Mouse (Mus musculus) left cerebral cortex, postnatal 4 days (tissue): ENCODE results near the gene Ndufaf3. TPM values are rescaled to one million over a fixed set of nuclear protein-coding genes. Genes with fewer than 3 reads are reported as not detected.

ENCODE experiments used
- DNase-seq: peaks from one replicate; pipeline ENCODE4 v3.0.0-alpha.2; 2022
- intact Hi-C: fragments of 180-260 bp; cut with DNase I; formaldehyde crosslinking; loops from one replicate; pipeline ENCODE4 v1.15.1; 2025
- total RNA-seq, 2 experiments: library from RNA; stranded (reverse); gene quantifications; 2 replicates each; pipeline ENCODE4 v1.2.3; 2021

Gene Ndufaf3
- total RNA-seq, 2 experiments from 2014 or later, result 43.0 to 54.5 TPM

GRCm38 (mm10) chr9:108573774-108574690 lies 6.8 kb upstream of the Ndufaf3 start:
- intact Hi-C loops, result no loop called here
- DNase-seq, result peak; percentile 82

- intact Hi-C loops, result no loop called here
- no peak for DNase-seq
Observed at GRCm38 (mm10) chr9:108572321-108572720, 5.1 kb upstream of the Ndufaf3 start.

- DNase-seq, result no peak
- intact Hi-C loops, result no loop called here
Observed at GRCm38 (mm10) chr9:108571401-108571973, 4.3 kb upstream of the Ndufaf3 start.

- intact Hi-C loops, result no loop called here
- DNase-seq, result peak; percentile 86
Observed at GRCm38 (mm10) chr9:108570207-108570896, 3.1 kb upstream of the Ndufaf3 start.

- intact Hi-C loops, result no loop called here
- DNase-seq, result peak; percentile 95
Observed at GRCm38 (mm10) chr9:108569381-108570206, 2.4 kb upstream of the Ndufaf3 start, which contains the start of gene Dalrd3. Gene Dalrd3 (plus strand): TSS chr9:108569886.

- DNase-seq, result no peak
- intact Hi-C loops, result no loop called here
Observed at GRCm38 (mm10) chr9:108568511-108568921, 1.3 kb upstream of the Ndufaf3 start.

GRCm38 (mm10) chr9:108567931-108568419 lies 741 bp upstream of the Ndufaf3 start:
- intact Hi-C loops, result no loop called here
- DNase-seq, result no peak

GRCm38 (mm10) chr9:108565881-108566814 lies 1.1 kb downstream of the Ndufaf3 start:
- intact Hi-C loops, result no loop called here
- no peak for DNase-seq

- intact Hi-C loops, result no loop called here
- DNase-seq, result no peak
Observed at GRCm38 (mm10) chr9:108564131-108564530, 3.1 kb downstream of the Ndufaf3 start.

- intact Hi-C loops, result no loop called here
- DNase-seq, result no peak
Observed at GRCm38 (mm10) chr9:108563671-108564070, 3.6 kb downstream of the Ndufaf3 start.

GRCm38 (mm10) chr9:108560227-108560841 lies 6.9 kb downstream of the Ndufaf3 start, which contains the start of gene Impdh2:
Gene Impdh2 (plus strand): TSS chr9:108560286.
- DNase-seq, result peak; percentile 97

GRCm38 (mm10) chr9:108559169-108559568 lies 8.1 kb downstream of the Ndufaf3 start:
- no peak for DNase-seq
- intact Hi-C loops, result no loop called here

More at GRCm38 (mm10) chr9:108560227-108560841, 6.9 kb downstream of the Ndufaf3 start, which contains the start of gene Impdh2:
- intact Hi-C loops, result no loop called here

- DNase-seq, result no peak
- intact Hi-C loops, result no loop called here
Observed at GRCm38 (mm10) chr9:108546875-108547274, 20.4 kb downstream of the Ndufaf3 start.

- intact Hi-C loops, result no loop called here
- no peak for DNase-seq
Observed at GRCm38 (mm10) chr9:108545986-108546385, 21.2 kb downstream of the Ndufaf3 start.

- intact Hi-C loops, result loop anchor here (5.0 kb wide), 1 partner anchor 174 kb away; no protein-coding TSS in a partner anchor
- no peak for DNase-seq
Observed at GRCm38 (mm10) chr9:108540846-108541245, 26.4 kb downstream of the Ndufaf3 start.

- no peak for DNase-seq
- intact Hi-C loops, result no loop called here
Observed at GRCm38 (mm10) chr9:108531496-108531895, 35.7 kb downstream of the Ndufaf3 start.

- intact Hi-C loops, result no loop called here
- no peak for DNase-seq
Observed at GRCm38 (mm10) chr9:108530954-108531353, 36.3 kb downstream of the Ndufaf3 start.

GRCm38 (mm10) chr9:108525400-108525799 lies 41.8 kb downstream of the Ndufaf3 start:
- DNase-seq, result no peak
- intact Hi-C loops, result no loop called here
